Comparison of ENCODE assay signal across 28 mouse cellular contexts in genomic region chr3:41436238-41436637, GRCm38 (mm10).
DNase-seq lines count a peak whose midpoint lies in the region; ATAC-seq and TF ChIP-seq lines count a peak whose summit lies in the region.
"Had no signal": no experiment of that assay in that cellular context is flagged by ENCODE, and none has a peak within 500 bp of the region (broad histone marks: within the 10 kb centered on the region; RNA-seq: fewer than 3 reads in every experiment).

No protein-coding gene starts in this region.

- H3K27ac ChIP-seq in heart, embryonic 12.5 days (ENCODE audit: poor library complexity, severe bottlenecking), result no peak overlapping the region
- H3K27ac ChIP-seq: embryonic facial prominence, embryonic 12.5 days; forebrain, embryonic 12.5 days; hindbrain, embryonic 14.5 days; limb, embryonic 15.5 days; liver, embryonic 14.5 days; midbrain, embryonic 13.5 days; stomach, embryonic 15.5 days had no signal

- no peaks in the 10 kb centered on the region for H3K79me2 ChIP-seq in myocyte (ENCODE audit: control insufficient read depth, insufficient read depth)

- 80% methylated on average over 8 of the region's 8 CpGs for WGBS in heart, embryonic 12.5 days

- H3K9me3 ChIP-seq in heart, embryonic 12.5 days (replicated peaks), result no peaks in the 10 kb centered on the region
- H3K9me3 ChIP-seq: embryonic facial prominence, embryonic 12.5 days; forebrain, embryonic 12.5 days; limb, embryonic 15.5 days; midbrain, embryonic 13.5 days; stomach, embryonic 15.5 days had no signal

- no peaks in the 10 kb centered on the region for H3K4me1 ChIP-seq in heart, embryonic 12.5 days (replicated peaks)
- H3K4me1 ChIP-seq: embryonic facial prominence, embryonic 12.5 days; forebrain, embryonic 12.5 days; limb, embryonic 15.5 days; megakaryocyte, embryonic 14.5 days; midbrain, embryonic 13.5 days; stomach, embryonic 15.5 days had no signal

- no peak for TF ChIP-seq POLR2A in myocyte (IDR thresholded peaks at IDR 0.05; ENCODE audit: insufficient read length, low read depth)

- no peaks in the 10 kb centered on the region for H3K27me3 ChIP-seq in heart, embryonic 12.5 days (replicated peaks)
- H3K27me3 ChIP-seq in myocyte (ENCODE audit: control insufficient read depth, insufficient read depth, insufficient read length), result no peaks in the 10 kb centered on the region
- H3K27me3 ChIP-seq: embryonic facial prominence, embryonic 12.5 days; forebrain, embryonic 12.5 days; limb, embryonic 15.5 days; megakaryocyte, embryonic 14.5 days; midbrain, embryonic 13.5 days; Patski; stomach, embryonic 15.5 days had no signal

- DNase-seq in frontal cortex, postnatal 25 days (ENCODE audit: low spot score in 2 of 2), result no peak
- DNase-seq in heart, adult 9 months (ENCODE audit: low spot score in 2 of 2), result peak; percentile 22 to 43
- peak; percentile 64 for DNase-seq in fibroblast of lung, adult 2 months (ENCODE audit: low read depth)
- DNase-seq in adrenal gland, postnatal 10 days, result no peak
- no peak for DNase-seq in layer of hippocampus, adult 9-11 months
- DNase-seq: cerebellum, adult 2 months; cerebellum, postnatal 25 days; kidney, adult 18-20 months; kidney, postnatal 4 days; left cerebral cortex, postnatal 4 days; lung, embryonic 14.5 days; lung, postnatal 36 days; right cerebral cortex, postnatal 4 days; thymus, adult 18-20 months; thymus, postnatal 36 days had no signal

- H3K4me3 ChIP-seq in heart, embryonic 12.5 days, result no peak overlapping the region
- no peak overlapping the region for H3K4me3 ChIP-seq in myocyte
- H3K4me3 ChIP-seq: embryonic facial prominence, embryonic 12.5 days; forebrain, embryonic 12.5 days; limb, embryonic 15.5 days; megakaryocyte, embryonic 14.5 days; midbrain, embryonic 13.5 days; stomach, embryonic 15.5 days had no signal

- H3ac ChIP-seq in myocyte (ENCODE audit: control insufficient read depth, insufficient read length), result no peak overlapping the region

- H3K4me2 ChIP-seq in heart, embryonic 12.5 days, result no peak overlapping the region
- peak overlapping the region; percentile 8 for H3K4me2 ChIP-seq in myocyte (ENCODE audit: low read depth)
- H3K4me2 ChIP-seq: embryonic facial prominence, embryonic 12.5 days; forebrain, embryonic 12.5 days; hindbrain, embryonic 14.5 days; limb, embryonic 15.5 days; lung, embryonic 14.5 days; midbrain, embryonic 13.5 days; stomach, embryonic 15.5 days had no signal

- no peak overlapping the region for H3K9ac ChIP-seq in heart, embryonic 12.5 days
- H3K9ac ChIP-seq: embryonic facial prominence, embryonic 12.5 days; forebrain, embryonic 12.5 days; hindbrain, embryonic 14.5 days; limb, embryonic 15.5 days; liver, embryonic 14.5 days; lung, embryonic 14.5 days; midbrain, embryonic 13.5 days; stomach, embryonic 15.5 days had no signal

- peak; percentile 71 for ATAC-seq in frontal cortex, adult (ENCODE audit: low TSS enrichment)
- no peak for ATAC-seq in heart, embryonic 12.5 days (ENCODE audit: insufficient number of reproducible peaks, low FRiP score)
- ATAC-seq: inflammation-experienced regulatory T-cells, adult 6 months; midbrain, embryonic 13.5 days; Patski had no signal

- H3K36me3 ChIP-seq in heart, embryonic 12.5 days, result no peaks in the 10 kb centered on the region
- no peaks in the 10 kb centered on the region for H3K36me3 ChIP-seq in myocyte (ENCODE audit: control insufficient read depth, insufficient read depth)
- H3K36me3 ChIP-seq: embryonic facial prominence, embryonic 12.5 days; forebrain, embryonic 12.5 days; limb, embryonic 15.5 days; midbrain, embryonic 13.5 days; stomach, embryonic 15.5 days had no signal

TF ChIP-seq in myocyte, 11 proteins besides CTCF, POLR2A, EP300 and RAD21:
- no peak for TF ChIP-seq TCF12 (IDR thresholded peaks at IDR 0.05; ENCODE audit: insufficient read depth, poor library complexity, severe bottlenecking)
- TF ChIP-seq MYOD1 (IDR thresholded peaks at IDR 0.05; ENCODE audit: control insufficient read depth in 1 of 3, insufficient read length in 2 of 3, low read depth in 2 of 3), result no peak
- no peak for TF ChIP-seq TCF3 (IDR thresholded peaks at IDR 0.05; ENCODE audit: insufficient read length, low read depth)
- TF ChIP-seq SRF (IDR thresholded peaks at IDR 0.05; ENCODE audit: control insufficient read depth, insufficient read length, low read depth), result no peak
- TF ChIP-seq CEBPB (IDR thresholded peaks at IDR 0.05; ENCODE audit: insufficient read depth, poor library complexity, severe bottlenecking), result no peak
- no peak for TF ChIP-seq USF1 (IDR thresholded peaks at IDR 0.05; ENCODE audit: low read depth)
- TF ChIP-seq MAX (IDR thresholded peaks at IDR 0.05; ENCODE audit: low read depth), result no peak
- TF ChIP-seq MYOG (IDR thresholded peaks at IDR 0.05; ENCODE audit: control insufficient read depth in 1 of 3, insufficient read depth in 1 of 3, insufficient read length in 2 of 3, low read depth in 2 of 3), result no peak
- TF ChIP-seq REST (IDR thresholded peaks at IDR 0.05; ENCODE audit: insufficient read depth, insufficient read length), result no peak
- no peak for TF ChIP-seq POLR2AphosphoS2 (IDR thresholded peaks at IDR 0.05; ENCODE audit: insufficient read length, low read depth)
- TF ChIP-seq E2F4 (IDR thresholded peaks at IDR 0.05; ENCODE audit: insufficient read depth), result no peak

Comparison
In these comparisons a context has a peak if more than half of its experiments do, and no peak if none do; other contexts are left out.
1. DNase-seq: peak in heart, adult 9 months (2 of 2) and fibroblast of lung, adult 2 months (single experiment); none in frontal cortex, postnatal 25 days (0 of 2), adrenal gland, postnatal 10 days (single experiment) and layer of hippocampus, adult 9-11 months (single experiment).